Mouse (Mus musculus) kidney, postnatal 14 days (tissue): ENCODE results near the gene Sh3bgrl2.
"Not testable (repeated sequence)": the region's sequence is repeated elsewhere in the genome, so short reads cannot be mapped to it uniquely, and the experiment has no call there.

Experiments
- DNase-seq: peaks from one replicate; pipeline ENCODE4 v3.0.0; 2022; ENCODE audit warnings: mixed read lengths

Gene Sh3bgrl2

DNA sequence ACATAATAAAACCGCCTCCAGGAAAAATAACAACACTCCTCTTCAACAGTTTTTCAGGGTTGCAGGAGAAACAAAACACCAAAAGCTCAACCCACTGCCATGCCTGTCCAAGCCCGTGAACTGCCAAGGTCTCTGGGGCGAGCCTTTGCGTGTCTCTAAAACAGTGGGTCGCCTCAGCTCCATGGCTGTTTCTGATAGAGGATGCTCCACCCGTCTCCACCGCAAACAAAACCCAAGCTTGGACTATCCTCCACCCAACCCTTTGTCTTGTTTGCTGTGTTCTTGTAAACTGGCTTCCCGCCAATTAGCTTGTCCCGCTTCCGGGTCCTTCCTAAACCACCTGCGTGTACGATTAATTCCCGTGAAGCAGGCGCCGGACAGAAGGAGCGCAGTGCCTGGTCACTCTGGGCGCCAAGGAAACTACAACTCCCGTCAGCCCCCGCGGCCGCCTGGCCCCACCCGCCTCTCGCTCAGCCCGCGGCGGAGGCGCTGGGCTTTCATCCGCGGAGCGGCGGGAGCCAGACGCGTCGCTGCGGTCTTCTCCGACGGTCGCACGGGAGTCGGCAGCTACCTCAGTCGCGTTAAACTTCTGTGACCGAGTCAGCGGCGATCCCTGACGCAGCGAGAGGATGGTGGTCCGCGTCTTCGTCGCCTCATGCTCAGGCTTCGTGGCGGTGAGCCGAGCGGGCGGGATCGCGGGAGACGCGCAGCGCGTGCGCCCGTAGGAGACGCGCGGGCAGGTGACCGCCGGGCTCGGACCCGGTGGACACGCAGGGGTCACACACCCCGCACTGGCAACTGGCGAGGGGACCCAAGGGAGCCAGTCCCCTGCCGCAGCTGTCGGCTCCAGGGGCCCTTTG lies at the start of gene Sh3bgrl2:
TSS of gene Sh3bgrl2 (plus strand) at position 498 of the 860 bp plus-strand sequence.
- peak; percentile 90 for DNase-seq

DNA sequence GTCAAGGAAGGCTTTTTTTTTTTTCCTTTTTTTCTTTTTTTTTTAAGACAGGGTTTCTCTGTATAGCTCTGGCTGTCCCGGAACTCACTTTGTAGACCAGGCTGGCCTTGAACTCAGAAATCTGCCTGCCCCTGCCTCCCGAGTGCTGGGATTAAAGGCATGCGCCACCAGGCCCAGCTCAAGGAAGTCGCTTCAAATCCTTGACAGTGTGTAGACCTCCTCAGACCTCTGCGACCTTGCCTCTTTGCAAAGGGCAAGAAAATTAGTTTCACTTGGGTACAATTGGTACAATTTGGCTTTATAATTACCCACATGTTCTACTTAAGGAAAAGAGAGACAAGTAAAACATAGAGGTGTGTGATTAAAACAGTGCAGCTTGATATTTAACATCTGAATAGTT lies 29.0 kb upstream of the Sh3bgrl2 start:
- DNase-seq = not testable (repeated sequence)

DNA sequence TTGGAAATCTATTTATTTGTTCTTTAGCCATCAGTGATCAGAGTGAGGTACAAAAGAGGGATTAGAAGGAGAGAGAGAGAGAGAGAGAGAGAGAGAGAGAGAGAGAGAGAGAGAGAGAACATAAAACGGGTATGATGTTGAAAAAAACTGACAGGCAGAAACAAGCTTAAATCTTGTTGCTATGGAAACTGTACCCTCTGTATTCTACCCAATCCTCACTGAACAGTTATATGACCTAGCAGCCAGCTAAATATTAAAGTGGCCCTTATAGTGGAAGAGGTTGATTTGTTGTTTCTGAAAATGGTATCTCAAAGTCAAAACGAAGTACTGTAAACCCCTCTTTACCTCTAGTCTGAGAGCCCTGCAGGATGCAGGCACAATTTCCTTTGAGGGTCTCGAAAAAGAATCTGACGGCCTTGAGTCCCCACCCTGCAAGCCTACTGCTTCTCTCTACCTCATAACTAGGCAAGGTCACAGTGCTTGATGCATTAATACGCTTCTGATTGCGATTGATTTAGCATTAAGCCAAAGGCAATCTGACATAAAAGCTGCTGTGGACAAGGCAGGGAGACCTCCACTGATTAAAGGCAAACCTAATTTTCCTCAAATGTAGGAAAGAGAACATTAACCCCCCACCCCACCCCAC lies 28.5 kb upstream of the Sh3bgrl2 start:
- no peak for DNase-seq

DNA sequence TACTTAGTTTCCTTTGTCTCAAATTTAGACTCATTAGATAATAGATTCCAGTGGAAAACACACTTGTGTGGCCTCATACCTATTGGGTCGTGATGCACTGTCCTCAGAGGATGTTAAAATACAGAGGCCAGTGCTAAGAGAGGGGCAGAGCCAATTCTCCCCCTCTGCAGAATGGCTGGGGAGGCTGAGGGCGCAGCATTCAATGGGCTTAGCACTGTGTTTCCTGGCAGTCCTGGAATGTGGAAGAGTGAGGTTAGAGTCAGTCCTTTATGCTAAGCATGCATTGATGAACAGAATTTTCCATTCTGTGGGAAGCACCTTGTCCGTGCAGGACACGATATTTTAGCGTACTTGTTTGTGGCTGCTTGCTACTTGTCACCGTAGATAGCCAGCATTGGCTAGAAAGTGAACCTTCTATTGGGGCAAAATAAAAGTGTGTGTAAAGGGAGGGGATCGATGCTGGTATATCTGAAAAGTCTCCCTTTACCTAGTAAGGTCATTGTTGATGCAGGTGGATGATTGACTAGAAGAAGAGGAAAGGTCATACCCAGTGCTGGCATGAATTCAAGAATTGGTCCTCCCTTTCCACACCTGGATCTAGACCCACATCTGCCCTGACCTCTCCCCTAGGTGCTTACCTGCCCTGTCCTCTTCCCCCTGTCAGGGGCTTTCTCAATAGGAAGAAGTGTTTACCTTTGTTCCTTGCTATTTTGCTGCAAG lies 20.6 kb upstream of the Sh3bgrl2 start:
- peak; percentile 25 for DNase-seq

DNA sequence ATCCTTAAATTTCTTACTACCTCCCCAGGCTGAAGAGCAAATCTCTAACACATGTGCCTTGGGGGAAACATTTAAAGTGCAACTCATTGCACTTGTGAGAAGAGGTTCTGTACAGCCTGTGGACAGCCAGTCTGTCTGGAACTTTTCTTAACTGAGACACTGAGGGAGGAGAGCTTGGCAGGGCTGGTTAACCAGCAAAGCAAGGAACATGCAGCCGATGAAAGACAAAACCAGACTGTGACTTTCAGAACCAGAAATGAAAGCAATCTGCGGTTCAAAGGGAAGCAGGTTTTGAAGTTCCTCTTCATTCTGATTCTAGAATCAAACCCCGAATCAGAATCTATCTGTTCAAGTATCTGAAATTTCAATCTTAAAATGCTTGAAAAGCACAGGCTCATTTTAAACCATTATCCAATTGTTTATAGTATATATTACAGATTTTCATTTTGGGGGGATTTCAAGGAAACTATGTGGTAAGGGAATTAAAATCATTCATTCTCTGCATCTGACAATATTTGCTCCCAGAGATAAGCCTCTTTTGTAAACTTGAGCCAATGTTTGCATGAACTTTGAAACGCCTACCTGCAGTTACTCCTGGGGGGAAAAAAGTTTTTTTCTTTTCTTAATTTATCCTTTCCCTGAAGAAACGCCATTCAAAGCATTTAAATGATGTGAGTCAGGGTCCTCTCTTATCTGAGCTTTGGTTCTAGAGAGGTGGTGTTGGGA lies 14.9 kb upstream of the Sh3bgrl2 start:
- DNase-seq = no peak

DNA sequence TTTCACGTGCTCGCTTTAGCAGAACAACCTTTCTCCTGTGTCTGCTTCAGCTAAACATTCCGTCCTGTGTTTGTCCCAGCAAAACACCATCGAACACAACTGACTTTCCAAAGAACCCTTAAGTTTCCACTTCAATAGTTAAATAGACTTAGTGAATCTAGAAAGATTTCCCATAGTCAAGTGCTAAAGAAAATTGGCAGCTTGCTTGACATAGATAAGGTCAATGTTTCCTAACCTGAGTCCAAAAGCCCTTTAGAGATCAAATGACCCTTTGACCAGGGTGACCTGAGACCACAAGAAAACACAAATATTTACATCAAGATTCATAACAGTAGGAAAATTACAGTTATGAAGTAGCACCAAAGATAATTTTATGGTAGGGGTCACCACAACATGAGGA lies 11.2 kb upstream of the Sh3bgrl2 start:
- no peak for DNase-seq

DNA sequence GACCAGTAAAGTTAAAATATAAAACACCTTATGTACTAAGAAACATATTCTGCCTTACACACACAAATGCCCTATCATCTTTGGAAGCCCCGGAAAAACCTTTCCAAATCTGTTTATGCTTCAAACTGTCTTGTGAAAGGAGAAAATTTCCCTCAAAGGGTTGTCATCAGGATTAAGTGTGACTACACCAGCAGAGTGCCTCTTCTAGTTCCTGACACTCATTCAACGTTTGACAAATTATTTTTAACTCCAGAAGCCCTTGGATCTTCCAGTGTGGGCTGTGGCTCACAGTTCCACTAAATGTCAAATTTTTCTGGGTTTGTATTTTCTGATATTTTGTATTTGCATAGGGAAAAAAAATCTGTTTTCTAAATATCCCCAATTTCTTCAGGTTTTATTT lies 10.6 kb upstream of the Sh3bgrl2 start:
- DNase-seq = no peak

DNA sequence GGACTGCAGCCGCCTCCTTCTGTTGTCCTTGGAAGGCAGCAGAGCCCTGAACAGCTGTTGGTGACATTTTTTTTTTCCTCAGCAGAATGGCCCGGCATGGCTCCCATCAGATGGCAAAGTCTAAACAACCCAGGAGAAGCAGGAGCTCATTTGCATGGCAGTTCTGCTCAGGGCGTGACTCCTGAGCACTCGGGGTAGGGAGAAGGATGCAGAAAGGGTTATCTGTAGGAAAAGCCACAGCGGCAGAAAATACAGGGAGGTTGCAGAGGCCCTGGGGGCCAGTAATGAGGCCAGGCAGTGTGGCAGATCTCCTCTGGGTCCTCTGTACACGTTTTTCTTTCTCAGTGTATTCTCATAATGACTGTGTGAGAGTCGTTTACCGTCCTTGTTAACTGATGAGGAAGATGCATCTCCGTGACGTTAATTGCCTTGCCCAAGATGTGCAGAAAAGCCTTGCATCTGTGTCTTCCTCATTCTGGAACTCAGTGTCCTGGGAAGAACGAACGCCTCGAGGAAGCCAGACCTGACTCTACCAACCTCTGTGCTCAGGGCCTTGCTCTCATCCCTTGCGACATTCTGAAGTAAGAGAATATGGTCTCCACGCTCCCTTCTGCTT lies 10.1 kb upstream of the Sh3bgrl2 start:
- DNase-seq = peak; percentile 13

DNA sequence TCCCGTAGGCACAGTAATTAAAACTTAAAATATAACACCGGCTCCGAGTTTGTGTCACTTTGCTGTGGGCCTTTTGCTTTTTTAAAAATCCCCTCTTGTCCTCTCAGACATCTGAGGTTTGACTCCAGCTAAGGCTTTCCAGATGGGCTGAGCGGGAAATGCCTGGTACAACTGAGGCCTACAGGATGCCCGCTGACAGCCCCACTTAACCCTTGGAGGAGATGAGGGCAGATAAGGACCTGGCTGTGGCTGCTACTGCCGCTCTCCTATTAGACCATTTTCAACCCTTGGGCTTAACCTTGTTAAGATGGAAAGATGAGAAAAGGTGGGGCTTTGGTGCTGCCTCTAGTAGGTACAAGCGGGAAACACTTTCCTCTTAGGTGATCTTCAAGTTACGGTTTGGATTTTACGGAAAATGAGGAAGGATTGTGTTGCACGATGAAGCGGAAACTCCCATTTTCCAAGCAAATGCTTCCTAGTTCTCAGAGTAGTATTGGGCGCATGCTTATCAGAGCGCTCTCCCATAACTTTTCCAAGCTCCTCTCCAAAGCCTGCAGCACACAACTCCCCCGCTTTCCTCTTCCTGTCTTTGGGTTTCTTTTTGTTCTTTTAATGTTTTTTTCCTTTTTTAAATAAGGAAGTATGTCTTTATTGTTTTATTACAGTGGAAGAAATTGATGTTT lies 8.2 kb upstream of the Sh3bgrl2 start:
- no peak for DNase-seq

DNA sequence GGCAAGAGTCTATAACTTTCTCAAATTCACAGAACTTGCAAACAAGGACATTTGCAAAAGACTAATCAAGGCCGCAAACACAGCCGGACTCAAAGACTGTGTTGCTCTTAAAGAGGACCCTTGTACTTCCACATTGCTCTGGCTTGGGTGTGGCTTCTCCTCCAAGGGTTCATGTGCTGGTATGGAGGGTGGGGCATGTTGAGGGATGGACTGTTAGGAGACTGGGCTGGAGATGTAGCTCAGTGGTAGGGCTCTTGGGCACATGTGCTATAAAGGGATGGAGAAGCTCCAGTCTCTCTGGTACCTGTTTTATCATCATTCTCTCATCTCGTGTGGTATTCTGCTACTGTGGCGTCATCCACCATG lies 7.7 kb upstream of the Sh3bgrl2 start:
- no peak for DNase-seq

DNA sequence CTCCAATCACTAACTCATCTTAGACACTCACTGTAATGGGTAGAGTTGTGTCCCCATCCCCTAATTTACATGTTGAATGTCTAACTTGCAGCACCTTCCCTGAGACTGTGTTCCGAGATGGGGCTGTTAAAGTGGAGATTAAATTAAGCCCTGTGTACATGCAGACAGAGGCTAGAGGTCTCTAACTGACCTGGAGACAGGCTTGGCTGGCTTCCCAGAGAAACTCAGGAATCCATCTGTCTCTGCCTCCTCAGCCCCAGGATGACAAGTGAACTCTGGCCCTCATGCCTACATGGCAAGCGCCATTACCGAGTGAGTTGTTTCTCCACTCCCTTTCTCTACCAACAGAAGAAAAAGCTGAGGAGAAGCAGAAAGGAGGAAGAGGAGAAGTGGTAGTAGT lies 7.2 kb upstream of the Sh3bgrl2 start:
- DNase-seq = peak; percentile 71

DNA sequence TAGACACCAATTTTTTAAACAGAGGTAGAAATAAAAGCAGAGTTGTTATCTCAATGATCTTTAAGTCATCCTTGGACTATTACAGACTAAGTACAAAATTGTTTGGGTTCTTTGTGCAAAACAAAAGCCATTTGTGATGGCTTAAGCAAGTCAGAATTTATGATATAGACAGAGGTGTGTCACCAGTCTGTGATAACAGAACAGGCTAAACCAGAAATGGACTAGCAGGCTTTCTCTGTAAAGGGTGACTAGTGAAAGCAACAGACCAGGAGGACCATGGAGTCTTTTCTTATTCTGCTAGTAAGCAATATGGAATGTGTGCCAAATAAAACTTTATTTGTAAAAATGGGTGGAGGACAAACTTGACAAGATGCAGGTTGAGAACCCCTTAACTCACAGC lies 2.9 kb upstream of the Sh3bgrl2 start:
- no peak for DNase-seq

DNA sequence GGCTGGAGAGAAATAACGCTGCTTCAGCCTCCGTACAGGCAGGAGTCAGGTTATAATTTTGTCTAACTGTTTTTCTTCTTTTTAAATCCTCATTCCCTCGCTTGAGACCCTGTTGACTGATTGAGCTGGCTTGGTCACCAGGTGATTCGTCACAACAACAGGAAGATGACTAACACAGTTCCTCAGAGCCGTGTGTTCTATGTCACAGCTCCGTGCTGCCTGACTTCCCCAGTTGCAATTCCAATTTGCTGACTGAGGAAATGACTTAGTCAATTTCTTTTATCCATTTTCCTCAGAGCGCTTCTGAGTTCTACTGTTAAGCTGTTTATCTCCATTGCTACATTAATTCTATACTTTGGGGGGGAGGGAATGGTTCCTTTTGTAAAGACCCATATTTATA lies 1.8 kb upstream of the Sh3bgrl2 start:
- no peak for DNase-seq

DNA sequence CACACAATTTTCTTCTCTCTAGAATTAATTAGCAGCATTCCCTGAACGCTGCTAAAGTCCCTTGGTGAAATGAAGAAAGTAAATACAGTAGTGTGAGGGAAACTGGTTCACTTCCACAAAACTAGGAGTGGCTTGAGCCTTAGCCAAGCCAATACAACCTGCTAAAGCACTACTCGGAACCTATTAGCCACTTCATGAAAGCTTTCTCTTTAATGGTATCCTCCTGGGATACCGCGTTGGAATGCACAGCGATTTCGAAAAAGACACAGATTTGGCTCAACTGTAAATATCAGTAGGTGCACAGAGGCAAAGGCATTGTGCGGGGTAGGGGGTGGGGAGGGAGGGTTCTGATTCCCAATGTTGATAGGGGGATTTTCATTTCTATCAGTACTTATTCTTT lies 898 bp upstream of the Sh3bgrl2 start:
- DNase-seq = no peak

DNA sequence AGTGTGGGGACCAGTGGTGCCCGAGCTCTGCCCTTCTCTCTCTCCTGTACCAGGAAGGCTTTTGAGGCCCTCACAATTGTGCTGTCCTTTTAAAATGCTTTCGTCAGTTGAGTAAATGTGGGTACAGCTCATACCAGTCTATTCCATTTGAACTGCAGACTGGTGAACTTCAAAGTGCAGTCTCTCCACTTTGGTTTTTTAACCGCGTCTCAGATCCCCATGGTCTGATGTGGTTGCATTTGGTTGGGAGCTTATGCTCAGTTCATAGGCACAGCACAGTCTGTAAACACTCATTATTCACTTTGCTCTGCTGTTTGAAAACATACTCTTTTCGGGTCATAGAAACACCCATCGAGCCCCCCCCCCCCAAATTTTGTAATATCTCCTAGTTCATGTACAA lies 1.7 kb downstream of the Sh3bgrl2 start:
- DNase-seq = no peak

DNA sequence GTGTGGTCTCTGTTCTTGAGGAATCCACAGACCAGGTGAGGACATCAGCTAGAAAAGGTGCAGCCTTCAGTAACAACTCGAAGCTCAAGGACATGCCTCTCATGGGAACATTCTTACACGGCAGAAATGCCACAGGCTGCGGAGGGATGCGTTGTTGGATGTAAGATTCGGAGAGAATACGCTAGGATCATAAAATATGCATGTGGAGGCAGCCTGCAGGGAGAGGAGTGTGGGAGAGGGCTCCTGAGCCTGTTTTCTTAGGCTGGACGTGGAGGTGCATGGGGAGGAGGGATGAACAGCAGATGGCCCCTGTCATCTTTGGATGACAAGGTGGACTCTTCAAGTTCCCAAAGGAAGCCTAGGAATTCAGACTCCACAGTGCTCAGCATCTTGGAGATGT lies 3.0 kb downstream of the Sh3bgrl2 start:
- DNase-seq = no peak

DNA sequence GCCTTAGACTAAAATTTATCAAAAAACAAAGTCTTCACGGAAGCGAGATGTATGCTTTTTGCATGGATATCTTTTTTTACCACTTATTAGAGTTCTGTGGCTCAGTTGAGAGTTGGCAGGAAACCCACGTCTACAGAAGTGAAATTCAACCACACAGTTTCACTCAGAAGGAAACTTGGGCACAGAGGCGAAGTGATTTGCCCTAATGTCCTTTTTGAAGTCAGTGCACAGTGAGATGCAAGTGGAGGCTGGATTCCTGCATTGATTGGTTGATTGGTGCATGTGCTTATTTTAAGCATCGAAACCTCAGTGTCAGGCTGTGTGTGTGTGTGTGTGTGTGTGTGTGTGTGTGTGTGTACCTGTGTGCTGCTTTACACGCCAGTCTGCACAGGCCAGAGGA lies 3.5 kb downstream of the Sh3bgrl2 start:
- DNase-seq = no peak

DNA sequence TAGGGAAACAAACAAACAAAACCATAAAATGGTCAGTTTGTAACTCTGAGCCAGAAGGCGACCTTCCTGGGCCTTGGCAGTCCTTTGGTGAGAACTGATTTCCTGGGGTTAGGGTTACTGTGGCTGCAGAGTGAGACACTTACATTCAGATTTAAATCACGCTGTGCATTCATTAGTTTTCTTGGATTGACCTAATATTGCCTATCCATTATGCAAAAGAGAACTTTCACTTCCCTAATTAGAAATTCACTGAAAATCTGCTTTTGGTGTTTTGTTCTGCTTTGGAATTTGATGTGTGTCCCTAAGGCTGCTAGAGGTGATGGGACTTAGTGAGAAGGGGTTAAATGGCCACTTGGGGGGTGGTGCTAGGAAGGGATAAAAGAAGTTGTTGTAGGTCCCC lies 7.5 kb downstream of the Sh3bgrl2 start:
- DNase-seq = no peak

DNA sequence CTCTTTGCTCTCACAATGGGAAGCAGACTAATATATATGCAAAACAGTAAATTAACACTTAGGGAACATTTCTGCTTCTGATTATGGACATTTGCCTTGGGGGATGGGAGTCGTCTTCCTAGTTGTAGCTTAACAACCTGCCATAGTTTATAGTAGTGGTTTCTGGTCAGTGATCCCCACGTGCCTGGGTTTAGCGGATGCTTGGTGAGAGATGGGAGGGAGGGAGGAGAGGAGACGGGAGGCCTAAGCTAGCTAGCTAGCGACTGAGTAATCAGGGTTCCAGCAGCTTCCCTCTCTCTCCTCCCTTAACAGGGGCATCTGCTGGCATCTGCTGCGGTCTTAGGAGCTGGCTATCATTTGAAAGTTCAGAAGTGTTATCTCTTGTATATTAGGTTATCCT lies 8.1 kb downstream of the Sh3bgrl2 start:
- DNase-seq = peak; percentile 57

DNA sequence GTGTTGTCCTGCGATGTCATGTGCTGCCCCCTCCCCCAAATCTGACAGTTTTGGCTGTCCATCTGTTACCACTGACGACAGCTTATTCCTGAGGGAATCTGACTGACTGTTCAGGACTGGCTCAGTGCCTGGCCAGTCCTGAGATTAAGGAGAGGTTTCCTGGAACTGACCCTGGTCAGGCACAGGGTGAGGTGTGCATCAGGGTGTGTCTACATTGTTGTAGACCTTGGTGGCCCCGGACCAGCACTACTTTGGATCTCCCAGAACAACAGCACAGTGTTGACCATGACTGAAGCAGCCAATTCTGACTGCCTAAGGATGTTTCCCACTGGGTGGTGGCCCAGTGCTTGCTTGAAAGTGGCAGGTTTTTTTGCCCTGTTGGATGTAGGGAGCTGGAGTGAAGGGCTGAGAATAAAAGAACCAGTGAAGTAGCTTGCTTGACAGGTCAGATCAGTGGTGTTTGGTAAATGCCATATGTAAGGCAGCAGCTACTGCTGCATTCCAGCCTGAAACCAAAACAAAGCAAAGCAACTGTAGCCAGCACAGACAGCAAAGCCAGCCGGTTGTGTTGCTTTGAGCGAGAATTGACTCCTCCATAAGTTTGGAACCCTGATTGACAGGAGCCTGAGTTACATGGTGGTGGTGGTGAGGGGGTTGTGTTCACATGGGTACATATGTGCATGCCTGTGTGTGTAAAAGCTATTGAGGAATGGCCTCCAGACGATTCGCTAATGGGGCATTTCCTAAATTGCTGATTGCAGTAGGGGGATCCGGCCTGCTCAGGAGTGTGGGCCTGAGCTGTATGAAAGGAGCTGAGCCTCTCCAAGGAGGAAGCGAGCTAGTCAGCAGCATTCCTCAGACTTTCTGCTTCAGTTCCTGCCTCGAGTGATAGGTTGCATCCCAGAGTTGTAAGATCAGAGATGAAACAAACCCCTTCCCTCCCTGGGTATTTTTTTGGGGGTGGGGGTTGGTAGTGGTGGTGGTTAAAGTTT lies 8.9 kb downstream of the Sh3bgrl2 start:
- DNase-seq = peak; percentile 45

DNA sequence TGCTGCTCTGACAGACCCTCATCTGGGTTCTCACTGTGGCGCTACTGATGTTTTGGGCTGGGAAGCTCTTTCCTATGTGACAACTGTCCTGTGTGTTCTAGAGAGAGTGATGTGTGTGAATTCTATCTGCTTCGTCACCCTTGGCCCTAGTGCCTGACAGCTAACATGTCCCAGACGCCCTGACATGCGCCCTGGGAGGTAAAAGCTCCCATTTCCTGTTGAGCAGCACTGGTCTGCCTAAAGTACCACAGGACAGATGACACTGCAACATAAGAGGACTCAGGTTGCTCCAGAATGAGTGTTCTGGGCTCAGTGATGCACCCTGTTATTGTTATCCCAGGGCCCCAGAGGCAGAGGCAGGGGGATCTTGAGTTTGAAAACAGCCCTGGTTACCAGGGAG lies 12.5 kb downstream of the Sh3bgrl2 start:
- DNase-seq = no peak
